Mouse (Mus musculus): ENCODE measurements around the gene Bach2.

DNA sequence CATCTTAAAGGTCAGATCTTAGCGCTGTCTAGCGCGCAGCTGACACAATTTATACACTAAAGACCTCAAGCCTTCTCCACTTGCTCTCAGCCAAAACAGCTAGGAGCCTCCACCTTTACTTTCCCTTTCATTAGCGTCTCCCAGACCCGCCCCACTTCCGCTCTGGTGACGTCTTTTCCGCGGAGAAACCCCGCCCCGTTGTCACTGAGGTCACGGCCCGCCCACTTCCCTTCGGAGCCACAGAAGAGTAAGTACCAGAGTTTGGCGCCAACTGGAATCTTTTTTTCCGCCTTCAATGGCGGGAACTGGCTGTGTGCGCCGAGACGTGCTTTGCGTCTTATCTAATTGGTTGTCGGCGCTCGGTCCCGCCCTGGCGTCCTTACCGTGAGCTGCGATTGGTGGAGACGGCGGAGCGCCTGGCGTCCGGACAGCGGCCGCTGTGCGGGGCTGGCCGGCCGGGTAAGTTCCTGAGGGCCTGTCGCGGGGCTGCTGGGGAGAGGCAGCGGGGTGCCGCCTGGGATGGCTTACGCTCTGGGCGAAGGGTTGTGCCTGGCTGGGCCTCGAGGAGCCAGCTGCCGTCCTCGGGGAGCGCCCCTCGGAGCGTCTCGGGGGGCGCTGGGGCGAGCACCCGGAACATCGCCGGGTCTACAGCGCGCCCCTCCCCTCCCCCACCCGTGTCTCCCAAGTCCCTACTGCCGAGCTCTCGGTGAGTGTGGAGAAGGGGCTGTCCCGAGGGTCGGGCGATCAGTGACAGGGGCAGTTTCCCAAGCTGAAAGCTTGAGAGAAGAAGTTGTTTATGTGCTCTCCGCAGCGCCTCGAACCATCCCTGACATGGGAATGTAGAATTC lies 376.7 kb downstream of the Bach2 start, which contains the start of gene Casp8ap2:
- no peak for TF ChIP-seq CTCF (IDR thresholded peaks at IDR 0.05; ENCODE audit: insufficient read depth, low read length)
- TF ChIP-seq POLR2A (IDR thresholded peaks at IDR 0.05; ENCODE audit: borderline replicate concordance, extremely low read depth, low read depth, low read length) = peak; percentile 68; the same call in 1 of the 2 replicates
